Mouse (Mus musculus) limb, embryonic 14.5 days (tissue): ENCODE results near the gene Sapcd2. TPM values are rescaled to one million over a fixed set of nuclear protein-coding genes. Genes with fewer than 3 reads are reported as not detected.

Experiments used
- ATAC-seq: fragments of 200-750 bp; cut with Nextera tagmentation; 2 replicates; pipeline ENCODE4 v1.8.0; 2017; ENCODE audit warnings: low read depth, moderate number of reproducible peaks, moderate TSS enrichment; ENCODE audit not compliant: low FRiP score
- DNase-seq: peaks from one replicate; pipeline ENCODE4 v3.0.0-alpha.2; 2015; ENCODE audit warnings: low spot score
- H3K27ac ChIP-seq: fragments of 300-500 bp; sonication (generic); replicated peaks from 2 replicates; pipeline ENCODE4 v1.5.1; 2014; ENCODE audit warnings: low read depth, mild to moderate bottlenecking, low read length, moderate library complexity, mixed read lengths
- H3K27me3 ChIP-seq: fragments of 300-500 bp; sonication (generic); 2 replicates; pipeline ENCODE4 v1.6.1; 2014; ENCODE audit warnings: low read length, mixed read lengths; ENCODE audit not compliant: control insufficient read depth, insufficient read depth
- H3K36me3 ChIP-seq: fragments of 300-500 bp; sonication (generic); 2 replicates; pipeline ENCODE4 v1.6.1; 2014; ENCODE audit warnings: mild to moderate bottlenecking, low read length, moderate library complexity, mixed read lengths; ENCODE audit not compliant: control insufficient read depth, insufficient read depth
- H3K4me1 ChIP-seq: fragments of 300-500 bp; sonication (generic); 2 replicates; pipeline ENCODE4 v1.6.1; 2014; ENCODE audit warnings: antibody characterized with exemption, low read length, mixed read lengths; ENCODE audit not compliant: control insufficient read depth, insufficient read depth
- H3K4me2 ChIP-seq: fragments of 300-500 bp; sonication (generic); replicated peaks from 2 replicates; pipeline ENCODE4 v1.6.1; 2014; ENCODE audit warnings: low read depth, mild to moderate bottlenecking, low read length, moderate library complexity; ENCODE audit not compliant: severe bottlenecking
- H3K4me3 ChIP-seq: fragments of 300-500 bp; sonication (generic); replicated peaks from 2 replicates; pipeline ENCODE4 v1.5.1; 2014; ENCODE audit warnings: low read length
- H3K9ac ChIP-seq: fragments of 300-500 bp; sonication (generic); 2 replicates; pipeline ENCODE4 v1.6.1; 2014; ENCODE audit warnings: mild to moderate bottlenecking, low read depth, low read length, moderate library complexity; ENCODE audit not compliant: severe bottlenecking
- H3K9me3 ChIP-seq: fragments of 300-500 bp; sonication (generic); 2 replicates; pipeline ENCODE4 v1.6.1; 2016; ENCODE audit warnings: low read length; ENCODE audit not compliant: control insufficient read depth
- POLR2A ChIP-seq: fragments of 200-500 bp; IDR thresholded peaks from 2 replicates; pipeline ENCODE4 v1.8.0; 2012; ENCODE audit warnings: inconsistent platforms, mild to moderate bottlenecking, moderate library complexity, borderline replicate concordance; ENCODE audit not compliant: insufficient read depth, insufficient read length; ENCODE audit errors: extremely low read depth
- WGBS: fragments of 180-500 bp; shearing (Covaris S2); extraction: QIAGEN DNeasy Blood & Tissue Kit; methylation state at CpG from one replicate; pipeline ENCODE4 v1.1.7; 2014; 5-methylcytosine and 5-hydroxymethylcytosine counted together
- polyA plus RNA-seq, 2 experiments: library from polyadenylated mRNA; depleted of rRNA in 1 of 2; stranded (reverse) in 1 of 2; unstranded in 1 of 2; fragments of >200 nt; fragmentation: Nextera tagmentation in 1 of 2; extraction: Ambion mirVana in 1 of 2; gene quantifications; 2 replicates each; pipeline versions ENCODE4 v1.2.1 to v1.2.3; 2012 to 2014

Sapcd2 gene
- polyA plus RNA-seq, 2 experiments = 33.1 to 42.5 TPM

GRCm38 (mm10) chr2:25355419-25356066, 16.6 kb upstream of the Sapcd2 start:
- 41% methylated on average over 18 of the region's 18 CpGs for WGBS
- DNase-seq (no peak), ATAC-seq (no peak)
- Histone ChIP-seq H3K9me3 (no peaks in the 10 kb centered on the region), H3K27me3 (no peaks in the 10 kb centered on the region), H3K4me3 (peak overlapping the region; percentile 52), H3K9ac (peak overlapping the region; percentile 58), H3K4me1 (peaks cover 15% of the 10 kb centered on the region), H3K27ac (no peak overlapping the region), H3K4me2 (peak overlapping the region; percentile 94), H3K36me3 (peaks cover 33% of the 10 kb centered on the region)
- TF ChIP-seq POLR2A = no peak

GRCm38 (mm10) chr2:25356208-25357079, 15.7 kb upstream of the Sapcd2 start, which contains the start of gene Dpp7:
Gene Dpp7, minus strand, starts transcription at chr2:25356359.
- WGBS = 5% methylated on average over 13 of the region's 13 CpGs
- H3K27me3 ChIP-seq = no peaks in the 10 kb centered on the region

GRCm38 (mm10) chr2:25359848-25360247, 12.3 kb upstream of the Sapcd2 start:
- Histone ChIP-seq H3K9me3 (no peaks in the 10 kb centered on the region), H3K4me3 (no peak overlapping the region), H3K4me1 (peaks cover 15% of the 10 kb centered on the region), H3K4me2 (no peak overlapping the region), H3K9ac (no peak overlapping the region), H3K36me3 (no peaks in the 10 kb centered on the region), H3K27ac (no peak overlapping the region), H3K27me3 (0 out of 2 replicates have a peak, but pooled peaks cover 3% of the 10 kb centered on the region)
- 75% methylated on average over 4 of the region's 4 CpGs for WGBS
- no peak for TF ChIP-seq POLR2A
- ATAC-seq (no peak), DNase-seq (no peak)

More at GRCm38 (mm10) chr2:25356208-25357079, 15.7 kb upstream of the Sapcd2 start, which contains the start of gene Dpp7:
- ATAC-seq = peak; percentile 87
- no peak within 1 kb of the TSS for H3K27ac ChIP-seq
- H3K4me2 ChIP-seq = peak within 1 kb of the TSS; percentile 94
- no peak for TF ChIP-seq POLR2A
- peak within 1 kb of the TSS; percentile 52 for H3K4me3 ChIP-seq
- H3K36me3 ChIP-seq = peaks cover 24% of the 10 kb centered on the region
- peaks cover 15% of the 10 kb centered on the region for H3K4me1 ChIP-seq
- no peaks in the 10 kb centered on the region for H3K9me3 ChIP-seq
- DNase-seq = peak; percentile 80
- H3K9ac ChIP-seq = peak within 1 kb of the TSS; percentile 58

GRCm38 (mm10) chr2:25363478-25364178, 8.5 kb upstream of the Sapcd2 start:
- Histone ChIP-seq H3K9ac (no peak overlapping the region), H3K9me3 (no peaks in the 10 kb centered on the region), H3K4me1 (no peaks in the 10 kb centered on the region; the same call in 1 of the 2 replicates), H3K27me3 (0 out of 2 replicates have a peak, but pooled peaks cover 3% of the 10 kb centered on the region), H3K4me3 (no peak overlapping the region), H3K27ac (no peak overlapping the region), H3K36me3 (no peaks in the 10 kb centered on the region), H3K4me2 (no peak overlapping the region)
- no peak for TF ChIP-seq POLR2A
- ATAC-seq (no peak), DNase-seq (no peak)
- 49% methylated on average over 13 of the region's 13 CpGs for WGBS

- Histone ChIP-seq H3K36me3 (no peaks in the 10 kb centered on the region), H3K4me1 (no peaks in the 10 kb centered on the region; the same call in 1 of the 2 replicates), H3K9me3 (no peaks in the 10 kb centered on the region), H3K9ac (no peak overlapping the region), H3K27me3 (0 out of 2 replicates have a peak, but pooled peaks cover 3% of the 10 kb centered on the region), H3K4me2 (no peak overlapping the region), H3K4me3 (no peak overlapping the region), H3K27ac (no peak overlapping the region)
- DNase-seq (no peak), ATAC-seq (no peak)
- no peak for TF ChIP-seq POLR2A
- 87% methylated on average over 4 of the region's 4 CpGs for WGBS
Observed at GRCm38 (mm10) chr2:25364313-25364712, 7.8 kb upstream of the Sapcd2 start.
